Mouse (Mus musculus): ENCODE results near the gene Vmn1r46. TPM values are rescaled to one million over a fixed set of nuclear protein-coding genes. Genes with fewer than 3 reads are reported as not detected.
"Not testable (repeated sequence)": the region's sequence is repeated elsewhere in the genome, so short reads cannot be mapped to it uniquely, and the experiment has no call there.

Gene Vmn1r46
- total RNA-seq (2014; fragmentation: Nextera tagmentation) (not detected in 2 replicates), total RNA-seq (2017) (not detected in 2 replicates)

GRCm38 (mm10) chr6:89969013-89969412 lies at the start of gene Vmn1r46:
Gene Vmn1r46 (plus strand): TSS chr6:89969313.
- ATAC-seq (replicated peaks; ENCODE audit: low FRiP score, low TSS enrichment, poor library complexity, severe bottlenecking), result no peak

DNA sequence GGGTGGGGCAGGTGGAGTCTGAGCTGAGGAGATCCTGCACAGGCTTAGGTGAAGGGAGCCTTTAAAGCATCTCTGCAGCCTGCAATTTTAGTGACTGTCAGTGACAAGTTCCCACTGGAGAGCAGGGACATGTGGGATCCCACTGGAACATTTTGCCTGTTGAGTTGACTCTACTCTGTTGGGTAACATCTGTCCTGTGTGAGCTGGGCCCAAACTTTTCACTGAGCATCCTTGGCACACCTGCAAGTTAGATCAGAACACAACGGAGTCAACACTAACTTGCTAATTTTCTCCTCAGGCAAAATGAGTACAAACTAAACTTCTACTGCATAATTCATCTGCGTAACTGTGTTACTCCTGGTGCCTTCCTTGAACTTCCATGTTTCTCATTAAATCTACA lies 28.6 kb upstream of the Vmn1r46 start, which contains the start of gene Vmn1r45:
Gene Vmn1r45, minus strand, starts transcription at position 101 of the 400 bp plus-strand sequence.
- ATAC-seq (replicated peaks; ENCODE audit: low FRiP score, low TSS enrichment, poor library complexity, severe bottlenecking), result not testable (repeated sequence)

GRCm38 (mm10) chr6:89940926-89941325 lies 28.2 kb upstream of the Vmn1r46 start:
- no peak for ATAC-seq (replicated peaks; ENCODE audit: low FRiP score, low TSS enrichment, poor library complexity, severe bottlenecking)

- ATAC-seq (replicated peaks; ENCODE audit: low FRiP score, low TSS enrichment, poor library complexity, severe bottlenecking), result no peak
These were observed 15.6 kb upstream of the Vmn1r46 start for GRCm38 (mm10) chr6:89953556-89953955.

GRCm38 (mm10) chr6:89966341-89966740 lies 2.8 kb upstream of the Vmn1r46 start:
- ATAC-seq (replicated peaks; ENCODE audit: low FRiP score, low TSS enrichment, poor library complexity, severe bottlenecking), result no peak

- no peak for ATAC-seq (replicated peaks; ENCODE audit: low FRiP score, low TSS enrichment, poor library complexity, severe bottlenecking)
These were observed 16.9 kb downstream of the Vmn1r46 start for GRCm38 (mm10) chr6:89985989-89986388.

DNA sequence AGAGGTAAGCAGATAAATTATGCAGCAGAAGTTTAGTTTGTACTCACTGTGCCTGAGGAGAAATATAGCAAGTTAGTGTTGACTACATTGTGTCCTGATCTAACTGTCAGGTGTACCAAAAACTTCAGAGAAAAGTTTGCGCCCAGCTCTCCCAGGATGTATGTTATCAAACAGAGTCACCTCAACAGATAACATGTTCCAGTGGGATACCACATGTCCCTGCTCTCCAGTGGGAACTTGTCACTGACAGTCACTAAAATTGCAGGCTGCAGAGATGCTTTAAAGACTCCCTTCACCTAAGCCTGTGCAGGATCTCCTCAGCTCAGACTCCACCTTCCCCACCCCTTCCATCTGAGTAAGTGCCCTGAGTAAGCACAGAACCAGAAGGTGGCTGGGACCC lies 46.7 kb downstream of the Vmn1r46 start, which contains the start of gene Vmn1r47:
Gene Vmn1r47, plus strand, starts transcription at position 301 of the 400 bp plus-strand sequence.
- not testable (repeated sequence) for ATAC-seq (replicated peaks; ENCODE audit: low FRiP score, low TSS enrichment, poor library complexity, severe bottlenecking)

Other genes with a start within 250 kb of the Vmn1r46 start
- not detected in 2 replicates for gene Vmn1r41, start 228.5 kb upstream of the Vmn1r46 start, total RNA-seq (2014; fragmentation: Nextera tagmentation)
- not detected in 2 replicates for gene Vmn1r41, start 228.5 kb upstream of the Vmn1r46 start, total RNA-seq (2017)
- not detected in 2 replicates for gene Vmn1r42, start 92.9 kb upstream of the Vmn1r46 start, total RNA-seq (2014; fragmentation: Nextera tagmentation)
- gene Vmn1r42, start 92.9 kb upstream of the Vmn1r46 start, total RNA-seq (2017), result not detected in 2 replicates
- not detected in 2 replicates for gene Vmn1r43, start 92.9 kb upstream of the Vmn1r46 start, total RNA-seq (2014; fragmentation: Nextera tagmentation)
- gene Vmn1r43, start 92.9 kb upstream of the Vmn1r46 start, total RNA-seq (2017), result not detected in 2 replicates
- not detected in 2 replicates for gene Vmn1r44, start 85.7 kb upstream of the Vmn1r46 start, total RNA-seq (2014; fragmentation: Nextera tagmentation)
- not detected in 2 replicates for gene Vmn1r44, start 85.7 kb upstream of the Vmn1r46 start, total RNA-seq (2017)
- gene Vmn1r45, start 28.7 kb upstream of the Vmn1r46 start, total RNA-seq (2014; fragmentation: Nextera tagmentation), result not detected in 2 replicates
- not detected in 2 replicates for gene Vmn1r45, start 28.7 kb upstream of the Vmn1r46 start, total RNA-seq (2017)
- gene Vmn1r47, start 46.8 kb downstream of the Vmn1r46 start, total RNA-seq (2014; fragmentation: Nextera tagmentation), result not detected in 2 replicates
- not detected in 2 replicates for gene Vmn1r47, start 46.8 kb downstream of the Vmn1r46 start, total RNA-seq (2017)
- gene Vmn1r48, start 67.5 kb downstream of the Vmn1r46 start, total RNA-seq (2014; fragmentation: Nextera tagmentation), result not detected in 2 replicates
- gene Vmn1r48, start 67.5 kb downstream of the Vmn1r46 start, total RNA-seq (2017), result not detected in 2 replicates
- not detected in 2 replicates for gene Vmn1r49, start 109.2 kb downstream of the Vmn1r46 start, total RNA-seq (2014; fragmentation: Nextera tagmentation)
- gene Vmn1r49, start 109.2 kb downstream of the Vmn1r46 start, total RNA-seq (2017), result not detected in 2 replicates
- not detected in 2 replicates for gene Vmn1r50, start 132.1 kb downstream of the Vmn1r46 start, total RNA-seq (2014; fragmentation: Nextera tagmentation)
- not detected in 2 replicates for gene Vmn1r50, start 132.1 kb downstream of the Vmn1r46 start, total RNA-seq (2017)
- not detected in 2 replicates for gene Vmn1r51, start 153.3 kb downstream of the Vmn1r46 start, total RNA-seq (2014; fragmentation: Nextera tagmentation)
- gene Vmn1r51, start 153.3 kb downstream of the Vmn1r46 start, total RNA-seq (2017), result not detected in 2 replicates
- not detected in 2 replicates for gene Vmn1r52, start 205.5 kb downstream of the Vmn1r46 start, total RNA-seq (2014; fragmentation: Nextera tagmentation)
- gene Vmn1r52, start 205.5 kb downstream of the Vmn1r46 start, total RNA-seq (2017), result not detected in 2 replicates
- gene V1ra8, start 233.5 kb downstream of the Vmn1r46 start, total RNA-seq (2014; fragmentation: Nextera tagmentation), result not detected in 2 replicates
- not detected in 2 replicates for gene V1ra8, start 233.5 kb downstream of the Vmn1r46 start, total RNA-seq (2017)

Data from megakaryocyte-erythroid progenitor cell, adult 5-6 weeks (primary cell).